Mouse (Mus musculus): ENCODE results near the gene Tenm3.

GRCm38 (mm10) chr8:48260265-48260664, 583.5 kb downstream of the Tenm3 start:
- TF ChIP-seq CTCF (IDR thresholded peaks at IDR 0.05; ENCODE audit: low read depth): no peak
- TF ChIP-seq EP300 (IDR thresholded peaks at IDR 0.05; ENCODE audit: low read depth): no peak

Data from liver, postnatal 0 days (tissue).